Mouse (Mus musculus) retina, embryonic 14.5 days (tissue): ENCODE measurements around the gene Iars.
"Not testable (repeated sequence)": the region's sequence is repeated elsewhere in the genome, so short reads cannot be mapped to it uniquely, and the experiment has no call there.

ENCODE experiments used
- DNase-seq: peaks from one replicate; pipeline ENCODE4 v3.0.0-alpha.2; 2015; ENCODE audit warnings: low spot score

The Iars gene

DNA sequence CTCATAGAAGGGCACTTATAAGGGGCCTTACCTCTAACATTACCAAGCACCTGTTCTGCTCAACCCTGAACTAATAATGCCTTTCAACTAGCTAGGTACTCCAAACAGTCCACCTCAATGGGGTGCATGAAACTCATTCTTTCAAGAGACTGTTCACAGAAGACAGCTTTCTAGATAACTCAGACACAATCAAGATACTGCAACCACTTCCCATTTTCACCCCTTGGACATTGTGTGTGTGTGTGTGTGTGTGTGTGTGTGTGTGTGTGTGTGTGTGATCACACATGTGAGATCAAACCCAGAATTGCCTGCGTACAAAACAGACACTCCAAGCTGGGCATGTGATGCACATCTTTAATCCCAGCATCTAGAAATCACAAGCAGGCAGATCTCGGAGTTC lies 56.1 kb downstream of the Iars start:
- no peak for DNase-seq

DNA sequence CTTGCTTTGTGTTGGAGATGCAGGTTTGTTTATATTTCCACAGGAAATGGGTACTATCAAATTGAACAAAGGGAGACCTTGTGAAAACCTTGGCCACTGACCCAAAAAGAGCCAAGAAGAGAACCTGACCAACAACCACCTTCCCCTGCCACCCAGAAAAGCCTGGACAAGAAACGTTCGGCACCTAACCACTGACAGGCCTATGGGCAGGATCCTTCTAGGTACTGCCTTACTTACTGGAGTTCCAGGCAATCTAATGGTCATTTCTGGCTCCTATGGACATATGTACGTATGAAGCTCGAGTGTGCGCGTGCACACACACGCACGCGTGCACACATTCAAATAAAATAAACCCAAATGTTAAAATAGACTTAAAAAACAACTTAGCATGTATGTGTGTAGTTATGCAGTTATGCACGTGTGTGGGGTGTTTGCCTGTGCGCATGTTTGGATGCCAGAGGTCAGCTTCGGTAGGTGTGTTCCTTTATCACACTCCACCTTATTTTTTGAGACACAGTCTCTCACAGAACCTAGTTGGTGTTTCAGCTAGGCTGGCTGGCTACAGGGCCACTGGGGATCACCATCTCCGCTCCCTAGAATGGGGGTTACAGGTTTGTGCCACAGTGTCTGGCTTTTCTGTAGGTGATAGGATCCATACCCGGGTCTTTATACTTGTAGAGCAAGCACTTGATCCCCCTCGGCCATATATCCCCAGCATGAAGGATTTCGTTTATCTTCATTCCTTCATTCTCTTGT lies 59.6 kb downstream of the Iars start:
- DNase-seq, result no peak

DNA sequence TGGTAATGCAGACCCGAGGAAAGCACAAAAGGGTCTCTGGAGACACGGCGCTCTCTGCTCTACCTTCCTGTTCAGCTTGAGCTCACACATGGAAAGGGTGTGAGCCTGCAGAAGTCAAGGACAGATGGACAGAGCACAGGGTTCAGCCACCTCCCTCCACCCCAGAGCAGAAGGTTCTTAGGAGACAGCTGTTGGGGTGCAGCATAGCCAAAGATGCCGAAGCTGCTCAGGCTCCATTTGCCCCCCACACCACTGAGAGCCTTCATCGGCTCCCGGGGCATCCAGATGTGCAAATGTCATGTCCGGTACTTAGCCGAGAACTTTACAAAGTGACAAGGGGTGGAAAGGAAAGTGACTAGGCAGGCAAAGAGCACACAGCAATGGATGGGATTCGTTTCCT lies 74.7 kb downstream of the Iars start:
- DNase-seq, result no peak

DNA sequence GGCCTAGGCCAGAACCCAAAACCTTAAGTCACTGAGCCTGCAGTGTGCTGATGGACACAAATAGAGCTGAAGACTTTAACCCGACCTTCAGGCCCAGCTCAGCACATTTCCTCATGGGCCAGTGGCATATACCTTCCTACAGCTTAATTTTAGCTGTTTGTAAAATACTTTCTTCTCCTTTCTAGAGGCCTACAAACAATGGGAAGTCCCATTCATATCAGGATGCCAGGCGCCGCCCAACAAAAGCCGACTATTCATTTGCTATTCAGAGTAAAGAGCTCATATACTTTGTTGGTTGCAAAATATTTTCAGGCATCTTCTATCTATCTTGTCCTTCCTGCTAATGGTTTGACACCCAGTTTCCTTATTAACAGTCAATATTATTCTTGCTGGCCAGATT lies 76.1 kb downstream of the Iars start:
- no peak for DNase-seq

DNA sequence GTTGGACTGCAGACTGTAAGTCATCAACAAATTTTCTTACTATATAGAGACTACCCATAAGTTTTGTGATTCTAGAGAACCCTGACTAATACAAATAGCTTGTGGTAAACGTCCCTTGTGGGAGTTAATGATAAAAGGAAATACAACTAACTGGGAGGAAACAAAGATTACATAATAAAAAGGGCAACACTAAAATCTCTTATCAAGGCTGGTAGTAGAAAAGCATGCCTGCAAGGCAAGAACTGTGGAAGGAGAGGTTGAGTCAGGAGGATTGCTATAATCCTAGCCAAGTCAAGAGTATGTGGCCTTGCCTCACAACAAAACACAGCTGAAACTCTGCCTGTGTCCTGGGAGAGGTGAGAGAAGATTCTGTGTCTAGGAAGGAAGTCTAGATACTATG lies 78.8 kb downstream of the Iars start:
- DNase-seq, result no peak

DNA sequence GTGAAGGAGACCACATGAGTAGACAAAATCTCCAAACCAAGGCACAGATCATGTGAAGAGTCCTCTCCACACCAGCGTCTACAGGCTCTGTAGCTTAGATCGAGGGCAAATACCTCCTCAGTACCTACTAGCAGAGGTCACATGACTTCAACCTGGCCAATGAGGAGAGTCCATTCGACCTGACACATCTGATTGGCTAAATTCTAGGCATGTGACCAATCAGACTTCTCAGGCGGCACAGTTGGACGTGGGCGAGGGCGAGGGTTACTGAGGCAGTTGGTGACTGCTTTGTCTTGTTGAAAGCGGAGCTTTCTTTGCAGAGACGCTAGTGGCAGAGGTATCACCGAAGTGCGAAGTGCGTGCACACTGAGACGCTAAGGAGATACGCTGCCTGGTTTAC lies 80.3 kb downstream of the Iars start:
- no peak for DNase-seq

DNA sequence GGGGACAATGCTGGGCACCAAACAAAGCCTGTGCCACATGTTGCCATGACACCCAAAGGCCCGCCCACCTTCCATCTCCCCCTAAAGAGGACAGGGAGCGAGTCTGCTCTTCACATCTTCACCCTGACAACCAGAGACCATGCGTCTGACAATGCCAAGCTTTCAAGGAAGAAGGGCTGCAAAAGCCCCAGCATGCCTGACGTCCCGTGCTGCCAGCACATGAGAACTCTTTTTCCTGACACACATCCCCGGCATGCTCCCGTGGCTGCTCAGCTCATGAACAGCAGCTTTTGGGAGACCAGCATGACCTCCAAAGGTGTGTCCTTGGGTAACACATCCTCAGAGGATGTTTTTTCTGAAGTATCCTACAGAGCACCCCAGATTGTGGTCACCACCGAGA lies 83.4 kb downstream of the Iars start:
- DNase-seq, result no peak

DNA sequence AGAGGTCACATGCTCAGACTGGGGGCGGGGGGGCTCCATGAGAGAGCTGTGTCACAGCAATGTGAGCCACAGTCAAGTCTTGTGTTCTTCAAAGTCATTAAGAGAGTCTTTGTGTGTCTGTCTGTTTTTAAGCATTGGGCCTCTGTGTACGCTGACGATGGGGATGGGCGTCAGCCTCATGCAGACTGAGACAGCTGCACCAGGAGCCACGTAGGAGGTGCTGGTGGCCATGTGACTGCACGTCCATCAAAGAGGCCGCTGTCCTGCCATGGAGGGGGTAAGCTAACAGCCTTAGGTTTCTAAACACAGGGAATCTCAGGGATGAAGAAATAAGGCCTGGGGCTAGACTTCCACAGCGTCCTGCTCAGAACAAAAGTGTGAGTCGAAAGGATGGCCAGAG lies 84.4 kb downstream of the Iars start:
- no peak for DNase-seq

DNA sequence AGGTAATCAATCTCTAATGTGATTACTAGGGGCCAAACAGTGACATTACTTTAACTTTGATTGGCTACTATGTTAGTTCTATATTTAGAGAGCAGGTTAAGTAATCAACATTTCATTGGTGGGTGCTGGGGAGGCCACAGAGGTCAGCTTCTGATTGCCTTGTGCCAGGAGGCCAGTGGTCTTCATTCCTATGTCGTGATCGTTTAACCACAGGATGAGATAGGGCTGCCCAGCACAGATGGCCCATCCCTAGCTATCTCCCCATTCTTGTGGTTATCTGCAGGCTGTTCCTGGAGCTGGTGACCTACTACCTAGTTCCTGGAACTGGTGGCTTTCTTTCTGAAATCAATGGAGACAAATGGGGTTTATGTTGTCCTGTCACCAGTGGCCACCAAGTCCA lies 86.1 kb downstream of the Iars start:
- DNase-seq, result no peak

DNA sequence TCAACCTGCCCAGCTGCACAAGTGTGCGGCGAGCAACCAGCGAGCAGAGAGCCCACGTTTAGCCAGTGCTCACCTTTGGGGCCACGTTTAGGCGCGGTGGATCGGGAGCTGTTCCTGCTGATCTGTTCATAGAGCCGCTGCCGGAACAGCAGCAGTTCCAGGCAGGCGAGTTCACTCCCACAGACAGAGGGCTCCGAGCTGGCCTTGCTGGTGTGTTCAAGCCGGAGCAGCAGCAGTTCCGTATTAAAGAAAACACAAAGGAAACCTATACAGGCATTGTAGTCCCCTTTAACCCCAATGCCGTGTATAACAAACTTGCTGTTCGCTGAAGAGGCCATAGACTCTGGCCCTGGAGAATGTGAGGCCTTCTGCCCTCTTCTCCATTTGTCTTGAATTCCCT lies 87.2 kb downstream of the Iars start:
- no peak for DNase-seq

DNA sequence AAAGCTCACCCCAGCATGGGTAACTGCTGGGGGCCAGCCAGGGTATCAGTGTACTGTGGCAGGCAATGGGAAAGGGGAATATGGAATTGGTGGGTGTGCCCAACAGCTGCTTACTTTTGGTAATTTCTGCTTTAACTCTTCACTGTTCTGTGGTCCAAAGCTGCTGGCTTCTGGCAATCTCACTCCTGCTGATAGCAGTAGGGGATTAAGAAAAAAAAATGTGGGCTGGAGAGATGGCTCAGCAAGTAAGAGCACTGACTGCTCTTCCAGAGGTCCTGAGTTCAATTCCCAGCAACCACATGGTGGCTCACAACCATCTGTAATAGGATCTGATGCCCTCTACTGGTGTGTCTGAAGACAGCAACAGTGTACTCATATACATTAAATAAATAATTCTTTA lies 89.6 kb downstream of the Iars start:
- DNase-seq, result not testable (repeated sequence)
